Mouse (Mus musculus): ENCODE data around the gene Tmed8. TPM values are rescaled to one million over a fixed set of nuclear protein-coding genes. Genes with fewer than 3 reads are reported as not detected.

The Tmed8 gene
- polyA plus RNA-seq, 1 experiment from 2014 or later = 6.9 TPM

DNA sequence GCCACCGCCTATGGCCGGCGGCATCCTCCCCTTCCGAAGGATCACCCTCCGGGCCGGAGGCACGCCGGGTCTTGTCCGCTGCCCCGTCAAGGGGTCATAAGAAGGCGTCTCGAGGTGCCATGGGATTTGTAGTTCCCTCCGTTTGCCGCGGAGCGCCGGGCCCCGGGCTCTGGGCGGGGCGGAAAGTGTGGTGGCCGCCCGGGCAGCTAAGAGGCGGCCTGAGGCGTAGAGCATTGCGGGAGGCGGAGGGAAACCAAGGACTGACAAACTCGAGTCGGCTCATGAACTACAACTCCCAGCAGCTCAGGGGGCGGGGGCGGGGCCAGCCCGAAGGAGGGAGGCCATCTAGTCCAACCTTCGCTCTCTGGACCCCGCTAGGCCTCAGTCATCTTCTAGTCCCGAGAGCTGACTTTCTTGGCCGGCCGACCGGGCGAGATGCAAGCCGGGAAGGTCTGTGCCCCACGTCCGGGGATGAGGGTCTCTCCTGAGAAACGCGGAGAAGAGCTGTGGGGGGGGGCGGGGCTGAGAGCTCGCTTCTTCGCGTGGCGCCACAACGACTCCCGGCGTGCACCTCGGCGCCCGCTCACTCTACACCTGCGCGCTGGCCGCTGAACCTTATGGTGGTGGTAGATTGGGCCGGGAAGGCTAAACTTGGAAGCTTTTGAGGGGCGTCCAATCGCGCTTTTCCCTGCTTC is 52.7 kb downstream of the Tmed8 start, which contains the start of gene Pomt2:
Gene Pomt2 (minus strand): TSS at position 574 of the 695 bp plus-strand sequence.
- peaks cover 14% of the 10 kb centered on the region for H3K4me1 ChIP-seq (replicated peaks; ENCODE audit: control insufficient read depth, insufficient read depth, low read length)
- peak within 1 kb of the TSS; percentile 76 for H3K9ac ChIP-seq
- DNase-seq (ENCODE audit: low spot score) = peak; percentile 88
- no peaks in the 10 kb centered on the region for H3K27me3 ChIP-seq (ENCODE audit: control insufficient read depth, insufficient read depth, low read length)
- H3K27ac ChIP-seq = peak within 1 kb of the TSS; percentile 97
- no peaks in the 10 kb centered on the region for H3K36me3 ChIP-seq (replicated peaks; ENCODE audit: control insufficient read depth, insufficient read depth)
- H3K4me2 ChIP-seq (replicated peaks) = peak within 1 kb of the TSS; percentile 70
- peak; percentile 95 for ATAC-seq (ENCODE audit: low FRiP score)
- peak within 1 kb of the TSS; percentile 84 for H3K4me3 ChIP-seq (replicated peaks; ENCODE audit: low read length)
- 0 out of 2 replicates have a peak, but pooled peaks cover 9% of the 10 kb centered on the region for H3K9me3 ChIP-seq (ENCODE audit: control insufficient read depth, low read length)
- WGBS = under 1% methylated on average over 59 of the region's 61 CpGs

DNA sequence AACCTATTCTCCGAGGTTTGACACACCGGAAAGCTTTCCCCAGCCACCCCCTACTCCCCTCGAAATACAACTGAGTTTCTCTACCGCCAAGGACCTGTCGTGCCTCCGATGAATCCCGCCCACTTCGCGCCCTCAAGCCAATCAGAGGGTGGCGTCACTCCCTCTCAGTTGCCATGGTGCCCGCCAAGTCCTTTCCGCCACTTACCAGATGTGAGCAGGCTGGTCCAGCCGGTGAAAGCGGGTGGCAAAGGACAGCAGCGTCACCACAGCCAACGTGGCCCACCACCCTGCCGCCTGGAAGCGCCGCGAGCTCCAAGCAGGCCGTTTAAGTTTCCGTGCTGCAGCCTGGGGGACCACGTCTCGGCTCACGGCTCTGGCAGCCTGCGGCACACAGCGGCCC is 53.3 kb downstream of the Tmed8 start, which contains the start of gene Gstz1:
Gene Gstz1 (plus strand): TSS at position 200 of the 400 bp plus-strand sequence.
- Histone ChIP-seq H3K27me3 (ENCODE audit: control insufficient read depth, insufficient read depth, low read length) (no peaks in the 10 kb centered on the region), H3K9me3 (ENCODE audit: control insufficient read depth, low read length) (0 out of 2 replicates have a peak, but pooled peaks cover 8% of the 10 kb centered on the region), H3K36me3 (replicated peaks; ENCODE audit: control insufficient read depth, insufficient read depth) (no peaks in the 10 kb centered on the region), H3K27ac (peak within 1 kb of the TSS; percentile 97), H3K9ac (peak within 1 kb of the TSS; percentile 76), H3K4me3 (replicated peaks; ENCODE audit: low read length) (peak within 1 kb of the TSS; percentile 84), H3K4me2 (replicated peaks) (peak within 1 kb of the TSS; percentile 70), H3K4me1 (replicated peaks; ENCODE audit: control insufficient read depth, insufficient read depth, low read length) (peaks cover 14% of the 10 kb centered on the region)
- WGBS = under 1% methylated on average over 27 of the region's 27 CpGs
- ATAC-seq (ENCODE audit: low FRiP score) = peak; percentile 89
- peak; percentile 82 for DNase-seq (ENCODE audit: low spot score)

DNA sequence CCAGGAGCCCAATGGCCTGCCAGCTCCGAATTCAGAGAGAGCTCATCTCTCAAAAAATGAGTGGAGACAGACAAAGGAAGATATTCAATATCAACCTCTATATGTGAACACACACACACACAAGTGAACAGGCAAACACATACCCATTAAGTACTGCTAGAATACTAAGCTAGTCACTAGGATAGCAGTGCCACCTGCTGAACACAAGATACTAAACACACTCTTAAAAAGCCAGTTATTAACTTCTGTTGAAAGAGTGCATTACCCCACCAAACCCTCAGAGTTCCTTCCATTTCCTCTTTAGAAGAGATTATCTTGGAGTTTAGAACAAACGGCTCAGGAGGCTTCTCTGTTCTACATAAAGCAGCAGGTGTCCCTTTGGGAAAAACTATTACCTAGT is 58.1 kb downstream of the Tmed8 start:
- H3K4me2 ChIP-seq (replicated peaks) = no peak overlapping the region
- H3K36me3 ChIP-seq (replicated peaks; ENCODE audit: control insufficient read depth, insufficient read depth) = peaks cover 8% of the 10 kb centered on the region
- ATAC-seq (ENCODE audit: low FRiP score) = no peak
- 84% methylated on average over 2 of the region's 2 CpGs for WGBS
- no peak overlapping the region for H3K9ac ChIP-seq
- H3K27ac ChIP-seq = no peak overlapping the region
- peaks cover 17% of the 10 kb centered on the region for H3K4me1 ChIP-seq (replicated peaks; ENCODE audit: control insufficient read depth, insufficient read depth, low read length)
- no peak for DNase-seq (ENCODE audit: low spot score)
- H3K27me3 ChIP-seq (ENCODE audit: control insufficient read depth, insufficient read depth, low read length) = no peaks in the 10 kb centered on the region
- H3K9me3 ChIP-seq (ENCODE audit: control insufficient read depth, low read length) = no peaks in the 10 kb centered on the region
- no peak overlapping the region for H3K4me3 ChIP-seq (replicated peaks; ENCODE audit: low read length)

DNA sequence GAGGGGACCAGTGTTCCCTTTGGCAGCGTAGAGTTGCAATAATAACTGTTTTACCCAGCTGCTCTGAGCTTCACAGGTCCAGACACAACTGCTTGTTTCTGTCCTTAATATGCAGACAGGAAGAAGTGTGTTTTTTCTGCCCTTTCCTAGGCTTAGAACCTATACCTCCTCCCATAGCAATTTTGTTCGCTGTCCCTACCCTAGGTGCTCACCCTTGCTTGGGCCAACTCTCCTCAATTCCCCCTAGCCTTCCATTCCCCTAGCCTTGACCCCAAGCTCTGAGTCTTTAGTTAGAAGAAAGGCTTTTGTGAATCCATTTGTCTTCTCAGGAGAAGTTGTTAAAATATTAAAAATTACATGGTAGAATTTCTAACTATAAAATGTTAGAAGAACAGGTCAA is 61.5 kb downstream of the Tmed8 start:
- Histone ChIP-seq H3K9me3 (ENCODE audit: control insufficient read depth, low read length) (no peaks in the 10 kb centered on the region), H3K4me1 (replicated peaks; ENCODE audit: control insufficient read depth, insufficient read depth, low read length) (peaks cover 9% of the 10 kb centered on the region), H3K36me3 (replicated peaks; ENCODE audit: control insufficient read depth, insufficient read depth) (peaks cover 29% of the 10 kb centered on the region), H3K4me2 (replicated peaks) (no peak overlapping the region), H3K27me3 (ENCODE audit: control insufficient read depth, insufficient read depth, low read length) (no peaks in the 10 kb centered on the region), H3K4me3 (replicated peaks; ENCODE audit: low read length) (no peak overlapping the region), H3K27ac (no peak overlapping the region), H3K9ac (no peak overlapping the region)
- no peak for ATAC-seq (ENCODE audit: low FRiP score)
- WGBS = 41% methylated on average over 2 of the region's 2 CpGs
- no peak for DNase-seq (ENCODE audit: low spot score)

DNA sequence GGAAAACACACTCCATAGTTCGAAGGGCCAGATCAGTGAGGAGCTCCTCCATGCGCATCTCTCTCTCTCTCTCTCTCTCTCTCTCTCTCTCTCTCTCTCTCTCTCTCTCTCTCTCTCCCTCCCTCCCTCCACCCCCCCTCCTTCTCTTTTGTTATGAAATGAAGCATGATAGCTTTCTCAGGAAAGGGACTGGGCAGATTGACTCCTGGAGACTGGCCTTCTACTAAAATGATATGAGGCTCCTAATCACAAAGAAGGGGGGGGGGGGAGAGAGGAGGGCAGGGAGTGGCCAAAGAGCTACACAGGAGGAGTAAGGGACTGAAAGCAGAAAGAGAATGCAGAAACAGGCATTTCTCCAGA is 61.9 kb downstream of the Tmed8 start:
- Histone ChIP-seq H3K4me3 (replicated peaks; ENCODE audit: low read length) (no peak overlapping the region), H3K9ac (no peak overlapping the region), H3K4me1 (replicated peaks; ENCODE audit: control insufficient read depth, insufficient read depth, low read length) (peaks cover 9% of the 10 kb centered on the region), H3K36me3 (replicated peaks; ENCODE audit: control insufficient read depth, insufficient read depth) (peaks cover 33% of the 10 kb centered on the region), H3K27ac (peak overlapping the region; percentile 51; the same call in 1 of the 2 replicates), H3K9me3 (ENCODE audit: control insufficient read depth, low read length) (no peaks in the 10 kb centered on the region), H3K27me3 (ENCODE audit: control insufficient read depth, insufficient read depth, low read length) (no peaks in the 10 kb centered on the region), H3K4me2 (replicated peaks) (no peak overlapping the region)
- 31% methylated on average over 2 of the region's 2 CpGs for WGBS
- DNase-seq (ENCODE audit: low spot score) (no peak), ATAC-seq (ENCODE audit: low FRiP score) (no peak)

DNA sequence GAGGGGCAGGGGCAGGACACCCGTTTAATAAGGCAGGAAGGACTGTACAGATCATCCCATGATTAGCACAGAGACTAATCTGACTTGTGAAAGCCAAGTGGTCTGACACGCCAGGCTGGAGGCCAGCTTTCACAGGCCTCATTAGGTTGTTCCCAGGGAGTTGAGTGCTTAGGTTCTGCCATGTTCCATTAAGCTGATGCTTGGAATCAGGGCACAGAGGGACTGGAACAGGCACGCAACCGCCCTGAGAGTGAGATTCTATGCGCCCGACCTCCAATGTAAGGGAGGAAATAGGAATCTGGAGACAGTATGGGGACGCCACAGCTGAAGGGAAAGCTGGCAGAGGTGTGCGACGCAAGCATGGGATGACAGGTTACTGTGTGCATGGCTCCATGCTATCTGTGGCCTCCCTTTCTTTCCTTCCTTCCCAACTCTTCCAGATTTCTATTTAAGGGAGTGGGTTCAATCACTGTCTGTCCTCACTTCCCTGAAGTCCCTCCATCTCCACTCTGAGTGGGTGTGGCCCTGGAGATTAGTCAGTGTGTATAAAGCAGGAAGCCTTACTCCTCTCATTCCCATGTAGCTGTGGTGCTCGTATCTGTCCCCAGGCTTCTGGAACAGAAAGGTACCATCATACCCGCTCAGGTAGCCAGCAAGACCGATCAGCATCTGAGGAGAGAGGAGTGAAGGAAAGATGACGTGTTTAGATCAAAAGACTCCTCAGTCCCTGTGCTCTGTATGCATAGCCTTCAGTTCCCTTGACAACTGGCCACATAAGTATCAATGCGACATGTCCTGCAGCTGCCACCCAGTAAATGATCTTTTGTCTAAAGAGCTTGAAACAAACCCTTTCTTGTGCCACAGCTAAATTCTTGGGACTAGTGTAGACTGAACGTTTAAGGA is 62.6 kb downstream of the Tmed8 start:
- H3K4me2 ChIP-seq (replicated peaks) = no peak overlapping the region
- no peak for DNase-seq (ENCODE audit: low spot score)
- ATAC-seq (ENCODE audit: low FRiP score) = peak; percentile 74; the same call in 1 of the 2 replicates
- no peaks in the 10 kb centered on the region for H3K27me3 ChIP-seq (ENCODE audit: control insufficient read depth, insufficient read depth, low read length)
- no peaks in the 10 kb centered on the region for H3K9me3 ChIP-seq (ENCODE audit: control insufficient read depth, low read length)
- no peak overlapping the region for H3K4me3 ChIP-seq (replicated peaks; ENCODE audit: low read length)
- peaks cover 9% of the 10 kb centered on the region for H3K4me1 ChIP-seq (replicated peaks; ENCODE audit: control insufficient read depth, insufficient read depth, low read length)
- H3K9ac ChIP-seq = no peak overlapping the region
- H3K27ac ChIP-seq = peak overlapping the region; percentile 51
- WGBS = 50% methylated on average over 15 of the region's 15 CpGs
- H3K36me3 ChIP-seq (replicated peaks; ENCODE audit: control insufficient read depth, insufficient read depth) = peaks cover 38% of the 10 kb centered on the region

DNA sequence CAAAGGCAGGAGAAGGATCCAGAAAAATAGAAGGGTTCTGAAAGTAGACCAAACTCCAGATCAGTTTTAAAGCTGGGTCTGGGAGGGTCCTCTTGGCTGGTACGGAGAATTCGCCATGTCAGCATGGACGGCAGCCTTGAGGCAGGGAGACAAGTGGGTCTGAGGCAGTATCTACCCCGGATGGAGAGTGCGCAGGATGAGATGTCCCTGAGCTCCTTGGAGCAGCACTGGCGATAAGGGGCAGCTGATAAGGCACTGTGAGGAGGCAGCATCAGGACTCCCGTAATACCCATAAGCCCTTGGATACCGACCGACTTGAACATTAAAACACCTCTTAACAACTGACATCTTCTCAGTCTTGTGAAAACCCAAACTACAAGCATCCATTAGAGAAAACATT is 67.5 kb downstream of the Tmed8 start:
- peaks cover 69% of the 10 kb centered on the region for H3K36me3 ChIP-seq (replicated peaks; ENCODE audit: control insufficient read depth, insufficient read depth)
- H3K4me1 ChIP-seq (replicated peaks; ENCODE audit: control insufficient read depth, insufficient read depth, low read length) = peaks cover 2% of the 10 kb centered on the region; the same call in 1 of the 2 replicates
- no peaks in the 10 kb centered on the region for H3K9me3 ChIP-seq (ENCODE audit: control insufficient read depth, low read length)
- no peaks in the 10 kb centered on the region for H3K27me3 ChIP-seq (ENCODE audit: control insufficient read depth, insufficient read depth, low read length)
- 93% methylated on average over 9 of the region's 9 CpGs for WGBS
- H3K27ac ChIP-seq = no peak overlapping the region
- H3K4me3 ChIP-seq (replicated peaks; ENCODE audit: low read length) = no peak overlapping the region
- DNase-seq (ENCODE audit: low spot score) (no peak), ATAC-seq (ENCODE audit: low FRiP score) (no peak)
- H3K9ac ChIP-seq = no peak overlapping the region
- H3K4me2 ChIP-seq (replicated peaks) = no peak overlapping the region

DNA sequence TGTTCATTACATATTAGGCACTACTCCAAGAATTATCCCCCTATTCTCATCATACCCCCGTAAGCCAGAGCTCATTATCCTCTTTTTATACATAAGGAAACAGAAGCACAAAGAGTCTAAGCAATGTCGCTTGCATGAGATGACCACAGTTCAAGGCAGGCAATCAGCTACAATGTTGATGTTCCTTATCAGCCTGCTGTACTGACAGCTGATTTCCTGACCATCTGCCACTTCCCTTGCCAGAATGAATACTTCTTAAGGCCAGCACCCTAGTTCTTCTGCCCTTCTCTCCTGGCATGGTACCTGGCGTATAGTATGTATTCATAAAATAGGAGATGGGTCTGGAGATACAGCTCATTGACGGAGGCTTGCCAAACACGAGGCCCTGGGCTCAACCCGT is 68.0 kb downstream of the Tmed8 start:
- no peak overlapping the region for H3K4me2 ChIP-seq (replicated peaks)
- DNase-seq (ENCODE audit: low spot score) = no peak
- WGBS = 91% methylated on average over 6 of the region's 6 CpGs
- no peak for ATAC-seq (ENCODE audit: low FRiP score)
- no peak overlapping the region for H3K9ac ChIP-seq
- no peaks in the 10 kb centered on the region for H3K27me3 ChIP-seq (ENCODE audit: control insufficient read depth, insufficient read depth, low read length)
- H3K4me1 ChIP-seq (replicated peaks; ENCODE audit: control insufficient read depth, insufficient read depth, low read length) = no peaks in the 10 kb centered on the region
- no peak overlapping the region for H3K4me3 ChIP-seq (replicated peaks; ENCODE audit: low read length)
- no peak overlapping the region for H3K27ac ChIP-seq
- H3K36me3 ChIP-seq (replicated peaks; ENCODE audit: control insufficient read depth, insufficient read depth) = peaks cover 70% of the 10 kb centered on the region
- no peaks in the 10 kb centered on the region for H3K9me3 ChIP-seq (ENCODE audit: control insufficient read depth, low read length)

DNA sequence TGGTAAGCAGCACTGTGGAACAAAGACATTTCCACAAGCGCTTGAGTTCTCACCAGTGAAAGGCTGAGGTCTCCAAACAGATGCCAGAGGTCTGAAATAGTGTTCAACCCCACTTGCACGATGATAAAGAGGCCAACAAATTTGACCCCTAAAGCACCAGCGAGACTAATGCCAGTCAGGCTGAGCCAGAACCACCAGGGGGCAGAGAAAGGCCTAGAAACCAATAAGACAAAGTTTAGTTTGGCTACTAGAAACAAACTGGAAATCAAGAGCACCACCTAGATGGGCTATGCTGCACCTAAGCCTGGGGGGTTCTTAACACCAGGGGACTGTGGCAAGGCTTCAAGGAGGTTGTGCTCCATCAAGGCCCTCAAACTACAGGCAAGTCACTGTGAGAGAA is 68.6 kb downstream of the Tmed8 start:
- ATAC-seq (ENCODE audit: low FRiP score) = no peak
- 62% methylated on average over 3 of the region's 3 CpGs for WGBS
- Histone ChIP-seq H3K27me3 (ENCODE audit: control insufficient read depth, insufficient read depth, low read length) (no peaks in the 10 kb centered on the region), H3K9me3 (ENCODE audit: control insufficient read depth, low read length) (no peaks in the 10 kb centered on the region), H3K36me3 (replicated peaks; ENCODE audit: control insufficient read depth, insufficient read depth) (peaks cover 66% of the 10 kb centered on the region), H3K4me1 (replicated peaks; ENCODE audit: control insufficient read depth, insufficient read depth, low read length) (no peaks in the 10 kb centered on the region), H3K4me2 (replicated peaks) (no peak overlapping the region), H3K4me3 (replicated peaks; ENCODE audit: low read length) (no peak overlapping the region), H3K27ac (no peak overlapping the region), H3K9ac (no peak overlapping the region)
- DNase-seq (ENCODE audit: low spot score) = peak; percentile 48
